Mouse (Mus musculus) heart, embryonic 13.5 days (tissue): Measurements from ENCODE around the gene Pax5. TPM values are rescaled to one million over a fixed set of nuclear protein-coding genes. Genes with fewer than 3 reads are reported as not detected.

Source experiments
- ATAC-seq: fragments of 200-750 bp; cut with Nextera tagmentation; 2 replicates; pipeline ENCODE4 v1.8.0; 2017; ENCODE audit warnings: moderate TSS enrichment; ENCODE audit not compliant: insufficient number of reproducible peaks, low FRiP score, low TSS enrichment; ENCODE audit errors: extremely low read depth
- H3K27ac ChIP-seq: fragments of 300-500 bp; sonication (generic); replicated peaks from 2 replicates; pipeline ENCODE4 v1.5.1; 2015; ENCODE audit warnings: moderate library complexity, mild to moderate bottlenecking, inconsistent platforms
- H3K27me3 ChIP-seq: fragments of 300-500 bp; sonication (generic); replicated peaks from 2 replicates; pipeline ENCODE4 v1.6.1; 2015; ENCODE audit warnings: mild to moderate bottlenecking, inconsistent platforms
- H3K36me3 ChIP-seq: fragments of 300-500 bp; sonication (generic); 2 replicates; pipeline ENCODE4 v1.6.1; 2015; ENCODE audit warnings: mild to moderate bottlenecking, inconsistent platforms
- H3K4me1 ChIP-seq: fragments of 300-500 bp; sonication (generic); 2 replicates; pipeline ENCODE4 v1.6.1; 2015; ENCODE audit warnings: inconsistent platforms
- H3K4me2 ChIP-seq: fragments of 300-500 bp; sonication (generic); 2 replicates; pipeline ENCODE4 v1.6.1; 2015; ENCODE audit warnings: inconsistent platforms, mild to moderate bottlenecking, moderate library complexity
- H3K4me3 ChIP-seq: fragments of 300-500 bp; sonication (generic); 2 replicates; pipeline ENCODE4 v1.5.1; 2015; ENCODE audit warnings: moderate library complexity, mild to moderate bottlenecking, inconsistent platforms
- H3K9ac ChIP-seq: fragments of 300-500 bp; sonication (generic); 2 replicates; pipeline ENCODE4 v1.6.1; 2015; ENCODE audit warnings: inconsistent platforms, mild to moderate bottlenecking, moderate library complexity
- H3K9me3 ChIP-seq: fragments of 300-500 bp; sonication (generic); 2 replicates; pipeline ENCODE4 v1.6.1; 2016; ENCODE audit warnings: inconsistent platforms
- WGBS: fragments of 180-500 bp; shearing (Covaris S2); methylation state at CpG from one replicate; pipeline ENCODE4 v1.1.7; 2015; ENCODE audit warnings: mixed read lengths; 5-methylcytosine and 5-hydroxymethylcytosine counted together
- microRNA-seq: library from miRNA; unstranded; fragments of <30 nt; microRNA quantifications from one replicate; pipeline ENCODE4, GENCODE M21; 2016
- polyA plus RNA-seq: library from polyadenylated mRNA; unstranded; fragments of >200 nt; fragmentation: Nextera tagmentation; extraction: Ambion mirVana; gene quantifications from 2 replicates; pipeline ENCODE4 v1.2.1, GENCODE M21; 2015

Pax5 gene
- polyA plus RNA-seq, 1 experiment from 2014 or later = 0.07 TPM

DNA sequence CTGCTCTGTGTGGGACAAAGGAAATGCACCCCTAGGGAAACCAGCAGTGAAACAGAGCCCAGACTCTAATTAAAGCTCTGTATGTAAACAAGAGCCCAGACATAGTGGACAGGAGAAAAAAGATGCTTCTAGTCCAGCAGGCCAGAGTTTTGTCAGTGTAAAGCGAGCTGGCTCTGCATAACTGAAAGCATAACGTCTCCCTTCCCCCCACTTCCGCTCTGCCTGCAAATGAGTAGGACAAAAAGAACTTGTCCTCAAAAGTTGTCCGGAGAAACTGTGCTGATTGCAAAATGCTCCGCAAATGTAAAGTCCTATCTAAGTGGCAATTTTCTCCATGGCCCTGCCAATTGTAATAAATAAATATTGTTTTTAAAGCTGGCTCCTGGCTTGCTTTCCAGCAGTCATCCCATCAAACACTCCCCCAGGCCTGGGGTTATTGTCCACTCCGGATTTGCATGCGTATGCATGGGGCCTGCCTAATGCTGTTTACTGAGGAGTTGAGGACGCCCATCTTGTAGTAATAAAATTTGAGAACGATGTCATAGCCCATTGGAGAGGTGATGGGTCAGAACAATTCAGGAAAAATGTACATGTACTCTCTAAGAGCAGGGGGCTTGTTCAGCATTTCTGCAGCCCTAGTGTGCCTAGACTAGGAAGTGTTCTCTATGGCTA, 208.0 kb downstream of the Pax5 start:
- no peak for ATAC-seq
- Histone ChIP-seq H3K36me3 (no peaks in the 10 kb centered on the region), H3K9ac (no peak overlapping the region), H3K4me1 (no peaks in the 10 kb centered on the region), H3K27me3 (peaks cover 13% of the 10 kb centered on the region), H3K9me3 (no peaks in the 10 kb centered on the region), H3K27ac (no peak overlapping the region), H3K4me3 (no peak overlapping the region), H3K4me2 (no peak overlapping the region)
- WGBS = 57% methylated on average over 9 of the region's 9 CpGs

DNA sequence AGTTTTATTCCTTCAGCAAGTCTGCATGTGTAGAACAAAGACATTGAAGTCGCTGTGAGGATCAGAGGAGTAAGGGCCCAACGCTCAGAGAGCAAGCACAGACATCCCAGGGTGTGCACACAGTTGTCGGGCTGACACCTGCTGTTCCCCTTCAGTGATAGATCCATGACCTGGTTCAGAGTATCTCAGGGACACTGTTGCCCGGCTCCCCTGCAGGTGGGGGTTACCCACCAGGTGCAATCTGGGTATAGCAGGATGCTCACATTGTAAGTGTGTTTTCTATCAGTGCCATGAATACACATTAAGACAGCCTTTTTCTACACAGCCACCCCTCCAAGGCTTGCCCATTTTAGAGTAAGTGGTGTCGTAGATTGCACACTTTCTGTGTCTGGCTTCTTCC, 212.1 kb downstream of the Pax5 start:
- no peak for ATAC-seq
- H3K9me3 ChIP-seq = no peaks in the 10 kb centered on the region
- H3K4me2 ChIP-seq = no peak overlapping the region
- peaks cover 5% of the 10 kb centered on the region; the same call in 1 of the 2 replicates for H3K27me3 ChIP-seq
- no peak overlapping the region for H3K9ac ChIP-seq
- H3K4me3 ChIP-seq = no peak overlapping the region
- H3K27ac ChIP-seq = no peak overlapping the region
- no peaks in the 10 kb centered on the region for H3K36me3 ChIP-seq
- no peaks in the 10 kb centered on the region for H3K4me1 ChIP-seq
- WGBS = 64% methylated on average over 5 of the region's 5 CpGs

- H3K4me1 ChIP-seq = no peaks in the 10 kb centered on the region
- no peak overlapping the region for H3K4me2 ChIP-seq
- H3K27ac ChIP-seq = no peak overlapping the region
- H3K36me3 ChIP-seq = no peaks in the 10 kb centered on the region
- no peak overlapping the region for H3K4me3 ChIP-seq
- H3K27me3 ChIP-seq = 0 out of 2 replicates have a peak, but pooled peaks cover 12% of the 10 kb centered on the region
- H3K9me3 ChIP-seq = no peaks in the 10 kb centered on the region
- H3K9ac ChIP-seq = no peak overlapping the region
- 72% methylated on average over 2 of the region's 2 CpGs for WGBS
- ATAC-seq = no peak
Observed at GRCm38 (mm10) chr4:44495836-44496235, 214.5 kb downstream of the Pax5 start.

- no peak for ATAC-seq
- Histone ChIP-seq H3K9me3 (no peaks in the 10 kb centered on the region), H3K9ac (no peak overlapping the region), H3K4me3 (no peak overlapping the region), H3K27me3 (0 out of 2 replicates have a peak, but pooled peaks cover 12% of the 10 kb centered on the region), H3K4me1 (no peaks in the 10 kb centered on the region), H3K36me3 (no peaks in the 10 kb centered on the region), H3K27ac (no peak overlapping the region), H3K4me2 (no peak overlapping the region)
- 57% methylated on average over 6 of the region's 6 CpGs for WGBS
Observed at GRCm38 (mm10) chr4:44493756-44494155, 216.5 kb downstream of the Pax5 start.

DNA sequence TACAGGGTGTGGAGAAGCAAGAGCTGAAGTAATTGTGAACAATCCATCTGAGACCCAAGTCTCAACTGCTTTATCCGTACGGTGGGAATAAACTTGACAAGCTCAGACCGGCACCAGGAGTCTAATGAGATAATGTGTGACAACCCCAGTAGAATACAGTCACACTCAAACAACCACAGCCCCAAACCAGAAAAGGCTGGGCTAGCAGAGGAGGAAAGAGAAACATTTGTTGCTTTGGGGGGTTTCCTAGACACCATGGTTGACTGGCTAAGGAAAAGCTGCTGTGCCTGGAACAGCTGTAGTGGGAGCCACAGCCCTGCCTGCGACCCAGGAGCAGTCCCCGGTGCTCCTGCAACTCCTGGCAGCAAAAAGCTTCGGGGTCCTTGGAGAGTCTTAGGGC, 219.4 kb downstream of the Pax5 start:
- Histone ChIP-seq H3K27ac (no peak overlapping the region), H3K4me2 (no peak overlapping the region), H3K27me3 (0 out of 2 replicates have a peak, but pooled peaks cover 17% of the 10 kb centered on the region), H3K9me3 (no peaks in the 10 kb centered on the region), H3K36me3 (no peaks in the 10 kb centered on the region), H3K9ac (no peak overlapping the region), H3K4me3 (no peak overlapping the region), H3K4me1 (no peaks in the 10 kb centered on the region)
- 69% methylated on average over 6 of the region's 6 CpGs for WGBS
- no peak for ATAC-seq

GRCm38 (mm10) chr4:44488702-44489101, 221.6 kb downstream of the Pax5 start:
- ATAC-seq = no peak
- H3K4me3 ChIP-seq = no peak overlapping the region
- WGBS = 42% methylated on average over 8 of the region's 8 CpGs
- H3K27ac ChIP-seq = no peak overlapping the region
- no peaks in the 10 kb centered on the region for H3K9me3 ChIP-seq
- no peaks in the 10 kb centered on the region for H3K4me1 ChIP-seq
- H3K9ac ChIP-seq = no peak overlapping the region
- H3K4me2 ChIP-seq = no peak overlapping the region
- no peaks in the 10 kb centered on the region for H3K36me3 ChIP-seq
- 0 out of 2 replicates have a peak, but pooled peaks cover 14% of the 10 kb centered on the region for H3K27me3 ChIP-seq

DNA sequence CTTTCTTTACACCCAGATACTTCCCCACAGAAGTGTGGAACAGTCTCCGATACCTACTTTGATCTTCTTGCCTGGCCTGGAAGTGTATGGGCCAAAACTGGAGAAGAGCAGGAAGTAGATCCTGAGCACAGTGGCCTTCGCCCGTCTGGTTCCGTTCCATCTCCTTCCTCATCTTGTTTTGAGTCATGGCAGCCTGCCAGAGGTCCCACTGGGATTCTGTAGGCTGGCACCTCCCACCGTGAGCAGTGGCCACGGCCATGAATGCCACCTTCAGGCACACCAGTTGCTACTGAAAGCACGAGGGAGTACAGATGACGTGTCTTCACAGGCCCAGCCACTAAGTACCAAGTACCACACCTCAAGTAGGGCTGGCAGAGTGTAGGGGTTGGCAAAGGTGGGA, 222.1 kb downstream of the Pax5 start:
- no peak overlapping the region for H3K27ac ChIP-seq
- no peaks in the 10 kb centered on the region for H3K4me1 ChIP-seq
- H3K27me3 ChIP-seq = 0 out of 2 replicates have a peak, but pooled peaks cover 13% of the 10 kb centered on the region
- no peak for ATAC-seq
- no peak overlapping the region for H3K4me2 ChIP-seq
- 49% methylated on average over 8 of the region's 8 CpGs for WGBS
- no peaks in the 10 kb centered on the region for H3K9me3 ChIP-seq
- no peaks in the 10 kb centered on the region for H3K36me3 ChIP-seq
- no peak overlapping the region for H3K4me3 ChIP-seq
- no peak overlapping the region for H3K9ac ChIP-seq

DNA sequence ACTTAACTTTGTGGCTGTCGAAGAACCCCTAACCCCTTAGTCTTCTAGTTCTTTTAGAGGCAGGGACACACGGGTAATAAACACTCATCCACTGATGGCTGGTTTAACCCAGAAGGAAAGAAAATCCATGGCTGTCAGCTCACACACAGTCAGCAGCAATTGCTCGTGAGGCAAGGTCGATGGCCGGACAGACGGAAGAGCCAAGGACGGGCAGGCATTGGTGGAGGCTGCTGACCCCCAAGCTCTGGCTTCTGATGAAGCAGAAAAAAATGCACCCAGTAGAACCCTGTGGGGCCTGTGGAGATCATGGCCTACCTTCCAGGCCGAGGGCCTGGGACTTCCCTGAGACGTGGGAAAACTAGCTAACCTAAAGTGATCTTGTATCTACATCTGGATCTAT, 227.4 kb downstream of the Pax5 start:
- Histone ChIP-seq H3K4me1 (no peaks in the 10 kb centered on the region), H3K4me2 (no peak overlapping the region), H3K9ac (no peak overlapping the region), H3K27me3 (0 out of 2 replicates have a peak, but pooled peaks cover 5% of the 10 kb centered on the region), H3K27ac (no peak overlapping the region), H3K36me3 (no peaks in the 10 kb centered on the region), H3K9me3 (peaks cover 2% of the 10 kb centered on the region; the same call in 1 of the 2 replicates), H3K4me3 (no peak overlapping the region)
- WGBS = 79% methylated on average over 9 of the region's 9 CpGs
- ATAC-seq = no peak

DNA sequence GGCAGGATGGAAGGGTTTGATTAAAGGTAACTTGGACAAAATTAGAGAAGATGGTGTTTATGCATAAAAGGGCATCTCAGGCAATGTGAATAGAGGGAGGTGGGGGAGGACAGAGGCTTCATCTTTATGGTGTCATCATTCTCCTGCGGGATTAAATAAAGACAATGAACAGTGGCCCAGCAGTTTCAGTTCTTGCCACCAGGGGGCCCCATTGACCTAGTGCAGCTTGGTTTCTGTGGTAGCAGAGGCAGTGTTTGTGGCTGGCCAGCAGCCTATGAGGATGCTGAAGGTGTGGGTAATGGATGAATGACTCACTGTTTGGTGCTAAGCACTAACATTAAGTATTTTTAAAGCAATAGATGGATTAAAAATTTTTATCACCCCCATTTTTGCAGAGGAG, 230.5 kb downstream of the Pax5 start:
- no peak overlapping the region for H3K4me3 ChIP-seq
- peaks cover 2% of the 10 kb centered on the region; the same call in 1 of the 2 replicates for H3K9me3 ChIP-seq
- H3K4me2 ChIP-seq = no peak overlapping the region
- no peak for ATAC-seq
- H3K9ac ChIP-seq = no peak overlapping the region
- H3K27ac ChIP-seq = no peak overlapping the region
- no peaks in the 10 kb centered on the region for H3K36me3 ChIP-seq
- 96% methylated on average over 1 of the region's 1 CpGs for WGBS
- no peaks in the 10 kb centered on the region for H3K4me1 ChIP-seq
- no peaks in the 10 kb centered on the region for H3K27me3 ChIP-seq

Small RNA genes lying within 50 kb of the gene (microRNA-seq; reads per million reads assigned to microRNA genes)
- not detected for gene Mir5120

Other genes with a start within 250 kb of the Pax5 start
- 15.5 and 23.7 TPM in 2 replicates for gene Zcchc7, start 45.4 kb upstream of the Pax5 start, polyA plus RNA-seq